Comparison of ENCODE assay signal across 8 mouse cellular contexts in the genomic region with DNA sequence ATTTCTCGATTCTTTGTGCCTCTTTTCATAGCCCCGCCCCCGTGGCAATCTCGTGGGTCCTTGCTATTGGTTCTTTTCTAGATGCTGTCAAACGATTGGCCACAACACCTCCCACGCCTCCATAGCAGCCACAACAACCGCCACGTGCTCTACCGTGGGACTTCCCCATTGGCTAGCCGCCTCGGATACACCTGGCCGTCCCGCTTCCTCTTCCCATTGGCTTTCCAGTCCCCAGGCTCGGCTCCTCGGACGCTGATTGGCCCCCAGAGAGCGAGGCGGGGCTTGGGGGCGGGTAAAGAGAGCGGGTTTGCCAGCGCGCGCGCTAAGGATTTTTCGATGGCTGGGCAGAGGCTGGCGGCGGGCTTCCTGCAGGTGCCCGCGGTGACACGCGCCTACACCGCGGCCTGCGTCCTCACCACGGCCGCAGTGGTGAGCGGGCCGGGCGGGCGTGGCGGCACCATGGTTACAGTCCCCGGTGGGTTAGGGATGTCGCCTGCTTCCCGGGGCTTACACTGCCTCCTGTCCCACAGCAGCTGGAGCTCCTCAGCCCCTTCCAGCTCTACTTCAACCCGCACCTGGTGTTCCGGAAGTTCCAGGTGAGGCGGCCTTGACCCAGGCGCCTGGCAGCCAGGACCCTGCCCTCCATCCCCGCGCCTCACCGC. TPM values are rescaled to one million over a fixed set of nuclear protein-coding genes. Genes with fewer than 3 reads are reported as not detected.
DNase-seq lines count a peak whose midpoint lies in the region; ATAC-seq and TF ChIP-seq lines count a peak whose summit lies in the region.

A gene (plus strand): TSS at position 325 of the 662 bp plus-strand sequence.

- H3K9me3 ChIP-seq in heart, embryonic 13.5 days, result no peaks in the 10 kb centered on the region
- no peaks in the 10 kb centered on the region for H3K9me3 ChIP-seq in kidney, postnatal 0 days (replicated peaks; ENCODE audit: low read length)

- H3K4me1 ChIP-seq in brown adipose tissue, adult 24 weeks (ENCODE audit: control insufficient read depth, insufficient read depth, insufficient read length, low read length), result peaks cover 7% of the 10 kb centered on the region; the same call in 1 of the 2 replicates
- peaks cover 30% of the 10 kb centered on the region for H3K4me1 ChIP-seq in heart, embryonic 13.5 days
- H3K4me1 ChIP-seq in kidney, postnatal 0 days (replicated peaks; ENCODE audit: insufficient read depth, low read length), result peaks cover 13% of the 10 kb centered on the region
- peaks cover 5% of the 10 kb centered on the region; the same call in 1 of the 2 replicates for H3K4me1 ChIP-seq in liver, adult 2 months (ENCODE audit: control insufficient read depth, insufficient read depth, low read length)

- H3K4me2 ChIP-seq in heart, embryonic 13.5 days, result peak within 1 kb of the TSS; percentile 87
- H3K4me2 ChIP-seq in kidney, postnatal 0 days (ENCODE audit: low read length), result peak within 1 kb of the TSS; percentile 85
- H3K4me2 ChIP-seq in myocyte (ENCODE audit: low read depth), result no peak within 1 kb of the TSS

- H3K79me2 ChIP-seq in liver, adult 2 months (ENCODE audit: control insufficient read depth, insufficient read depth, low read length), result no peaks in the 10 kb centered on the region
- no peaks in the 10 kb centered on the region for H3K79me2 ChIP-seq in myocyte (ENCODE audit: control insufficient read depth, insufficient read depth)

- no peak for TF ChIP-seq CTCF in kidney, postnatal 0 days (IDR thresholded peaks at IDR 0.05; ENCODE audit: low read depth)
- no peak for TF ChIP-seq CTCF in liver, adult 2 months (IDR thresholded peaks at IDR 0.05; ENCODE audit: low read depth, low read length)

- H3K27me3 ChIP-seq in heart, embryonic 13.5 days (replicated peaks), result no peaks in the 10 kb centered on the region
- no peaks in the 10 kb centered on the region for H3K27me3 ChIP-seq in kidney, postnatal 0 days (ENCODE audit: insufficient read depth, low read length)
- no peaks in the 10 kb centered on the region for H3K27me3 ChIP-seq in liver, adult 2 months (ENCODE audit: control insufficient read depth, insufficient read depth, low read length)
- no peaks in the 10 kb centered on the region for H3K27me3 ChIP-seq in myocyte (ENCODE audit: control insufficient read depth, insufficient read depth, insufficient read length)

- H3K4me3 ChIP-seq in brown adipose tissue, adult 24 weeks (ENCODE audit: insufficient read depth, low read depth, low read length), result peak within 1 kb of the TSS; percentile 45
- H3K4me3 ChIP-seq in heart, embryonic 13.5 days, result peak within 1 kb of the TSS; percentile 53
- H3K4me3 ChIP-seq in kidney, postnatal 0 days (replicated peaks; ENCODE audit: low read depth, low read length), result peak within 1 kb of the TSS; percentile 34
- peak within 1 kb of the TSS; percentile 51; the same call in 1 of the 2 replicates for H3K4me3 ChIP-seq in liver, adult 2 months (ENCODE audit: insufficient read depth, low read depth, low read length)
- H3K4me3 ChIP-seq in myocyte, result no peak within 1 kb of the TSS

- no peak for TF ChIP-seq POLR2A in liver, adult 2 months (IDR thresholded peaks at IDR 0.05; ENCODE audit: extremely low read depth, insufficient read depth, low read length)
- no peak for TF ChIP-seq POLR2A in myocyte (IDR thresholded peaks at IDR 0.05; ENCODE audit: insufficient read length, low read depth)

- H3K9ac ChIP-seq in heart, embryonic 13.5 days, result peak within 1 kb of the TSS; percentile 73
- peak within 1 kb of the TSS; percentile 46; the same call in 1 of the 2 replicates for H3K9ac ChIP-seq in kidney, postnatal 0 days (ENCODE audit: low read depth, low read length)
- H3K9ac ChIP-seq in liver, adult 2 months (ENCODE audit: low read depth, low read length), result peak within 1 kb of the TSS; percentile 79

- H3K27ac ChIP-seq in brown adipose tissue, adult 24 weeks (replicated peaks; ENCODE audit: low read depth, low read length), result no peak within 1 kb of the TSS
- no peak within 1 kb of the TSS for H3K27ac ChIP-seq in heart, embryonic 13.5 days (replicated peaks)
- H3K27ac ChIP-seq in kidney, postnatal 0 days, result peak within 1 kb of the TSS; percentile 25; the same call in 1 of the 2 replicates
- no peak within 1 kb of the TSS for H3K27ac ChIP-seq in liver, adult 2 months (replicated peaks; ENCODE audit: insufficient read depth, low read depth, low read length)

- under 1% methylated on average over 50 of the region's 51 CpGs for WGBS in heart, embryonic 13.5 days
- WGBS in kidney, postnatal 0 days, result 2% methylated on average over 51 of the region's 51 CpGs
- WGBS in liver, adult 2 months, result 3% methylated on average over 51 of the region's 51 CpGs

- H3ac ChIP-seq in myocyte (ENCODE audit: control insufficient read depth, insufficient read length), result no peak within 1 kb of the TSS

- peaks cover 42% of the 10 kb centered on the region for H3K36me3 ChIP-seq in heart, embryonic 13.5 days
- peaks cover 22% of the 10 kb centered on the region for H3K36me3 ChIP-seq in kidney, postnatal 0 days (ENCODE audit: insufficient read depth, low read length)
- H3K36me3 ChIP-seq in liver, adult 2 months (ENCODE audit: control insufficient read depth, insufficient read depth, low read length), result no peaks in the 10 kb centered on the region; the same call in 1 of the 2 replicates
- peaks cover 11% of the 10 kb centered on the region for H3K36me3 ChIP-seq in myocyte (ENCODE audit: control insufficient read depth, insufficient read depth)

- peak; percentile 96 to 97 for DNase-seq in B cell, adult 2 months
- peak; percentile 80 for DNase-seq in fat pad, adult 2 months (ENCODE audit: extremely low read depth, low read depth, low spot score)
- DNase-seq in kidney, postnatal 0 days (ENCODE audit: low spot score), result peak; percentile 99
- DNase-seq in liver, adult 2 months (ENCODE audit: extremely low read depth, low read depth, low spot score), result peak; percentile 96
- peak; percentile 93 to 95 for DNase-seq in spleen, postnatal 4 days (ENCODE audit: low spot score in 2 of 2)

- ATAC-seq in heart, embryonic 13.5 days (ENCODE audit: extremely low read depth, insufficient number of reproducible peaks, low FRiP score, low TSS enrichment), result peak; percentile 94
- ATAC-seq in kidney, postnatal 0 days (replicated peaks; ENCODE audit: low FRiP score, low read depth), result peak; percentile 99

TF ChIP-seq in myocyte, 11 proteins besides CTCF, POLR2A, EP300 and RAD21:
- TF ChIP-seq CEBPB (IDR thresholded peaks at IDR 0.05; ENCODE audit: insufficient read depth, poor library complexity, severe bottlenecking) (no peak), POLR2AphosphoS2 (IDR thresholded peaks at IDR 0.05; ENCODE audit: insufficient read length, low read depth) (peak; percentile 19)

RNA-seq across cellular contexts. Expression of the gene that starts here (rescaled TPM):
- not detected in 2 replicates for polyA plus RNA-seq in brown adipose tissue, adult 24 weeks (2012; ENCODE audit: insufficient read depth, insufficient read length, missing spikeins)
- 2.4 TPM in 2 replicates for polyA plus RNA-seq in heart, embryonic 13.5 days (2015; fragmentation: Nextera tagmentation; extraction: Ambion mirVana)
- 2.8 and 3.3 TPM in 2 replicates for polyA plus RNA-seq in kidney, postnatal 0 days (2015; fragmentation: Nextera tagmentation; extraction: Ambion mirVana)
- total RNA-seq in liver, adult 2 months (2014; rRNA removed), result 2.1 and 6.4 TPM in 2 replicates
- 6.4 and 15.0 TPM in 2 replicates for polyA plus RNA-seq in liver, adult 2 months (2012; rRNA removed)
- polyA plus RNA-seq in myocyte (2012; fragmentation: generic; extraction: Trizol), result 0.58 TPM
